Mouse (Mus musculus) urinary bladder, postnatal 36 days (tissue): ENCODE data around the gene Zfp729b.

Experiments
- DNase-seq, 2 experiments: peaks; one replicate each; pipeline ENCODE4 v3.0.0; 2022; ENCODE audit warnings: low spot score in 2 of 2, mixed read lengths in 1 of 2

Gene Zfp729b

DNA sequence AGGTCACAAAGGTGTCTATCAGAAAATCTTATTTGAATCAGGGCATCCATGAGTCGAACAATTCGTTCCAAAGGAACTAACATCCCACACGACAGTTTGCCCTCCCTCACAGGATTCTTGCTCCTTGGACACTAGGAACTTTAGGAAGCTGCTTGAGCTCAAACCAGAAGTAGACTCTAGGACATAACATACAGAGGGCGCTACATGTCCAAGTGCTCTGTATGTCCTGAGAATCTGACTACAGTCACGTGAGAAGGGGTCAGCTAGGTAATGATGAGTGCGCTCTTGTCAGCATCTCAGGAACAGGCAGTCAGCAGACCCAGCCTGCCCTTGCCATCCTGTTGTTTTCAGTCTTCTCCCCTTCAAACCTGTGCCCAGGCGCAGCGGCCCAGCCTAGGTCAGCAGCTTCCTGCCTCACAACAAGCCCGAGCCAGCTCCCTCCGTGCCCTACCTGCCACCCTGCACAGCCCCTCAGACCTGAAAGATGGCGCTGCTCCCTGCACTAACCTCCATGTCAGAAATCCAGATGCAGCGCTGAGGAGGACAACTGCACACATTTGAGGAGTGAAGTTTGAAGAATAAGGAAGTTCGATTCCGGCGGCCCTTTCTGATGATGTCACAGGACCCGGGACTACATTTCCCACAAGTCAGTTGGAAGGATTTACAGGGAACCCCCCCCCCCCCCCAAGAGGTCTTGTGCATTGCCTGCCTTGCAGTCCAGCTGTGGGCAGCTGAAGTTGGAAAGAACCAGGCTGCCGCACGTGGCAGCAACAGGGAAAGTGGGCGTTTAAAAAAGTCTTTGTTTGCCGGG lies at the start of gene Zfp729b:
Gene Zfp729b, minus strand, starts transcription at position 642 of the 811 bp plus-strand sequence.
- peak; percentile 89 for DNase-seq

DNA sequence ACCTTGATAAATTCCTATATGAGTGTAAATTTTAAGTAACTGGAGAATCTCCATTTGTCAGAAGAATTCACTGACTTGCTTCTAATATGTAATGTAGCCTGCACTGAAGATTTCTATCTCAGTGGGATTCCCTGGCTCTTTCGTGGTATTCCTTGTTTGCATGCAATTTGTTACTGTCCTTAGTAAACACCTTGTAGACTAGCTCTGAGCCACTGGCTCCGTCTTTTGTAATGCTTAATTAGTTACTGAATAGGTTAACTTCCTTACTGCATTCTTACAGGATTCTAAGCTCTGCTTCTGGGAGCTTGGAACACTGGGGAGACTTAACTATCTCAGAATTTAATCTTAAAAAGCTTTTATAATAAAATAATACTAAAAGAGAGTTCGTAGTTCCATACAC lies 43.0 kb upstream of the Zfp729b start:
- DNase-seq = no peak

DNA sequence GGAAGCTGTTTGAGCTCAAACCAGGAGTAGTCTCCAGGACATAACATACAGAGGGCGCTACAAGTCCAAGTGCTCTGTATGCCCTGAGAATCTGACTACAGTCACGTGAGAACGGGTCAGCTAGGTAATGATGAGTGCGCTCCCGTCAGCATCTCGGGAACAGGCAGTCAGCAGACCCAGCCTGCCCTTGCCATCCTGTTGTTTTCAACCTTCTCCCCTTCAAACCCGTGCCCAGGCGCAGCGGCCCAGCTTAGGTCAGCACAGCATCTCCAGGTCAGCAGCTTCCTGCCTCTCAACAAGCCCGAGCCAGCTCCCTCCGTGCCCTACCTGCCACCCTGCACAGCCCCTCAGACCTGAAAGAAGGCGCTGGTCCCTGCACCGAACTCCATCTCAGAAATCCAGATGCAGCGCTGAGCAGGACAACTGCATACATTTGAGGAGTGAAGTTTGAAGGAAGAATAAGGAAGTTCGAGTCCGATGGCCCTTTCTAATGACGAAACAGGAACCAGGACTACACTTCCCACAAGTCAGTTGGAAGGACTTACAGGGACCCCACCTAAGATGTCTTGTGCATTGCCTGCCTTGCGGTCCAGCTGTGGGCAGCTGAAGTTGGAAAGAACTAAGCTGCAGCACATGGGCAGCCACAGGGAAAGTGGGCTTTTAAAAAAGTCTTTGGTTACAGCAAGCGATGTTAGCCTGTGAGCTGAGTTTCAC lies 27.9 kb upstream of the Zfp729b start, which contains the start of the genes Gm49345 and Zfp729a:
Gene Gm49345, minus strand, starts transcription at position 476 of the 714 bp plus-strand sequence.
Gene Zfp729a, minus strand, starts transcription at position 498 of the 714 bp plus-strand sequence.
- DNase-seq = peak; percentile 79 to 83

DNA sequence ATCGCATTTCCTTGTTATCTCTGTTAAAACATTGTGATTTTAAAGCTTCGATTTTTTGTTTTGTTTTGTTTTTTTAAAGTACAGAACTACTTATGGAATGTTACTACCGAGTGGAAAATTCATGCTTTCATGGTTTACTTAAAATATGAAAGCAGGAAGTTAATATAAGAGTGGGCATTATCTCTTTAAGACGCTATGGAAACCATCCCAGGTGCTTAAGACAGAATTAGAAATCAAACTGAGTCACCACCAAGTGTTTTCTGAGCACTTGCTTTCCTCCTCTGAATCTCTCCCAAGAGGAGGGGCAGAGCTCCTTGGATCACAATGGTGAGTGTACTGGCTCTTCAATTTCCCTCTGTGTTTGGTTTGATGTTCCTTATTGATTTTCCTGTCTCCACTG lies 601 bp upstream of the Zfp729b start:
- no peak for DNase-seq

DNA sequence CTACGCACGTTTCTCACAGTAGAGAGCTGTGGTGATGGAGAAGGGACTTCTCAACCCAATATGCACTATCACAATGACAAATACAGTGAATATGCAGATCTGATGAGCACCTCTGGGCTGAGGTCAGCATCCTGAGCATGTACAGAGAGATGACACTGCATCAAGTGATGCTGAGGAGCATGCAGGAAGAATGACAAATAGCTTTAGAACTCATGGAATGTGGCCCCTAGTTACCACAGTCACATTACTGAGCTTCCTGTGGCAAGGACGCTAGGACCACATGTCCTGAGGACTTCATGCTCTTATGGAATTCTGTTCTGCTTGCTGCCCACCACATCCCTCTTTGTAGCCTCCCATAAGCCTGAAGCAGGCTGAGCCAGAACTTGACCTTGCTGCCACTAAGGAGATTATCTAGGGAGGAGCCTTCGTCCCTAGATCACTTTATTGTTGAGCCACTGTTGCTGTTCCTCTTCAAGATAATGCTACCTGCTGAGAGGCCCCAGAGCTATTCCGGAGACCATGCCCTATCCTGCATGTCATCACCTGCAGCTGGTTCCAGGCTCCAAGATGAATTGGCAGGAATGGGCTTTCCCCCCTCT lies 36.8 kb downstream of the Zfp729b start:
- no peak for DNase-seq

DNA sequence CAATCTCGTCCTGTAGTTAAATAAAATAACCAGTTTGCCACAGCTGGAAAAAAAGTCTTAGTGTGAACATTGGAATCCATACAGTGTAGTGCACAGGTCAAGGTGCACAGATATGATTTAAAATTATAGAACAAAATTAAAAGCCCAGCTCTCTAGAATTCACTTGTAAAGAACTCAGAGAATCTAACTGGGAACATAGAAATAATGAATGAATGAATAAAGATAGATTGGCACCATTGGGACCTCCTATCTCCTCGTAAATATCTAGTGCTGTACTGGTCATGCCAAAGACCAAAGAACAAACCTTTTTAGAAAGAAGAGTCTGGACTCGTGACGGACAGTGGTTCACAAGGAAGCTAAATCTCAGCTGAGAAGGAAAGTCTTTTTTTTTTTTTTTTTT lies 55.8 kb downstream of the Zfp729b start, which contains the start of gene Zfp748:
Gene Zfp748, minus strand, starts transcription at position 101 of the 400 bp plus-strand sequence.
- no peak for DNase-seq

DNA sequence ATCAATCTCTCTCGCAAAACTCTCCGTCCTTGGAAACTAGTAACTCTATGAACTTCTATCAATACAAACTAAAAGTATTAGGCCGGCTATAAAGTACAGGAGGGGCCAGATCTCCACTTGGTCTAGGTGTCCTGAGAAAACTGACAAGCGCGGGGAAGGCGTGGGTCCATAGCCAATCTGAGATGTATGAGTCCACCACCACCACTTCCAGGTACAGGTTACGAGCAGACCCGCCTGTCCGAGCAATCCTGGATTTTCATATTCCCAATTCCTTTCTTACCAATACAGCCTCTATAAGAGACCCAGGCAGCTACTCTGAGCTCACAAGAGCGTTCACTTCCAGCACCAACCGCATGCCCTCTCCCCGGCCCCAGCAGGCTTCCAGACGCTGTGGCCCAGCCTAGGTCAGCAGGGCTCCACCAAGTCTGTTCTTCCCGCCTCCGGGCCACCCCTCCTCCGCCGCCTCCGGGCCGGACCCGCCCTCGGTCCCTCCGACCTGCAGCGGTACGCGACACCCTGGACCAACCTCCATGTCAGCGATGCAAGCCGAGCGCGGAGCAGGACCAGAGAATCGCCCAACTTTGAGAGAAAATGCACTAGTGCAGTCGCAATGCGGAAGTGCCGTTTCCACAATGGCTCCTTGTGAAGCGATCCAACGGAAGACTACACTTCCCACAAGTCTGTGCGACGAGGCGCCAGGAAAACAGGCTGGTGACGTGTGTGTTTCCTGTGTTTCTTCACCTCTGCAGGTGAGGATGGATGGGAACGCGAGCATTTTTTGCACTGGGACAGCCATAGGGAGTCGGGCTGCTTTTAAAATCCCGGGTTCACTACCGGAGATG lies 56.8 kb downstream of the Zfp729b start:
- peak; percentile 83 to 85 for DNase-seq

DNA sequence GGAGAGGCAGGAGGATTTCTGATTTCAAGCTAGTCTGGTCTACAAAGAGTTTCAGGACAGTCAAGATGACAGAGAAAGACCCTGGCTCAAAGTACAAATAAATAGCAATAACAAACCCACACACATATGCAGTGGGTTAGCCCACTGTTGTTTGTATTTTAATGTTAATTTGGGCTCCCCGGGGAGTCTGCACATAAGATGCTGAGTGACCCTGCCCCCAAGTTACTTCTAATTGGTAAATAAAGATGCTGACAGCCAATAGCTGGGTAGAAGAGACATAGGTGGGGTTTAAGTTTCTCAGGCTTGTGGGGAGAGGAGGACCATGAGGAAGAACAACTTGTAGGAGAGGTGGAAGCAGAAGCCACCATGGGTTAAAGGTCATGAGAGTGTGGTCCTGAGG lies 63.6 kb downstream of the Zfp729b start:
- DNase-seq = no peak
